Mouse (Mus musculus): Measurements from ENCODE around the gene Bgn.

The Bgn gene

GRCm38 (mm10) chrX:73483484-73483810 lies at the start of gene Bgn:
TSS of gene Bgn (plus strand) at chrX:73483602.
- DNase-seq (ENCODE audit: low read depth, low spot score) = no peak

GRCm38 (mm10) chrX:73435252-73435651 lies 48.1 kb upstream of the Bgn start, which contains the start of gene Trex2:
TSS of gene Trex2 (minus strand) at chrX:73435344.
- DNase-seq (ENCODE audit: low read depth, low spot score) = no peak

GRCm38 (mm10) chrX:73441428-73441827 lies 42.0 kb upstream of the Bgn start:
- DNase-seq (ENCODE audit: low read depth, low spot score) = no peak

GRCm38 (mm10) chrX:73451949-73452348 lies 31.5 kb upstream of the Bgn start:
- peak; percentile 13 for DNase-seq (ENCODE audit: low read depth, low spot score)

- peak; percentile 68 for DNase-seq (ENCODE audit: low read depth, low spot score)
Observed at GRCm38 (mm10) chrX:73458877-73459392, 24.5 kb upstream of the Bgn start, which contains the start of gene Haus7. TSS of gene Haus7 (minus strand) at chrX:73459044.

GRCm38 (mm10) chrX:73460792-73461191 lies 22.6 kb upstream of the Bgn start:
- DNase-seq (ENCODE audit: low read depth, low spot score) = no peak

GRCm38 (mm10) chrX:73465483-73466186 lies 17.8 kb upstream of the Bgn start:
- DNase-seq (ENCODE audit: low read depth, low spot score) = no peak

- no peak for DNase-seq (ENCODE audit: low read depth, low spot score)
Observed at GRCm38 (mm10) chrX:73467446-73468241, 15.8 kb upstream of the Bgn start.

- DNase-seq (ENCODE audit: low read depth, low spot score) = no peak
Observed at GRCm38 (mm10) chrX:73468330-73468729, 15.1 kb upstream of the Bgn start.

GRCm38 (mm10) chrX:73468752-73469151 lies 14.7 kb upstream of the Bgn start:
- DNase-seq (ENCODE audit: low read depth, low spot score) = no peak

- no peak for DNase-seq (ENCODE audit: low read depth, low spot score)
Observed at GRCm38 (mm10) chrX:73471764-73472163, 11.6 kb upstream of the Bgn start.

GRCm38 (mm10) chrX:73474340-73475165 lies 8.8 kb upstream of the Bgn start:
- no peak for DNase-seq (ENCODE audit: low read depth, low spot score)

- DNase-seq (ENCODE audit: low read depth, low spot score) = no peak
Observed at GRCm38 (mm10) chrX:73475658-73476256, 7.6 kb upstream of the Bgn start.

GRCm38 (mm10) chrX:73476621-73477020 lies 6.8 kb upstream of the Bgn start:
- no peak for DNase-seq (ENCODE audit: low read depth, low spot score)

- DNase-seq (ENCODE audit: low read depth, low spot score) = no peak
Observed at GRCm38 (mm10) chrX:73477500-73477899, 5.9 kb upstream of the Bgn start.

- no peak for DNase-seq (ENCODE audit: low read depth, low spot score)
Observed at GRCm38 (mm10) chrX:73479656-73480055, 3.7 kb upstream of the Bgn start.

- no peak for DNase-seq (ENCODE audit: low read depth, low spot score)
Observed at GRCm38 (mm10) chrX:73480334-73480733, 3.1 kb upstream of the Bgn start.

GRCm38 (mm10) chrX:73482643-73483483 lies 539 bp upstream of the Bgn start:
- DNase-seq (ENCODE audit: low read depth, low spot score) = no peak

GRCm38 (mm10) chrX:73484076-73484475 lies 674 bp downstream of the Bgn start:
- no peak for DNase-seq (ENCODE audit: low read depth, low spot score)

- DNase-seq (ENCODE audit: low read depth, low spot score) = no peak
Observed at GRCm38 (mm10) chrX:73484870-73485269, 1.5 kb downstream of the Bgn start.

- no peak for DNase-seq (ENCODE audit: low read depth, low spot score)
Observed at GRCm38 (mm10) chrX:73486920-73487319, 3.5 kb downstream of the Bgn start.

All from retina, adult 2 months (tissue).